Mouse (Mus musculus) yolk sac, embryonic 10.5 days (tissue): ENCODE measurements around the gene Olfr1181.
"Not testable (repeated sequence)": the region's sequence is repeated elsewhere in the genome, so short reads cannot be mapped to it uniquely, and the experiment has no call there.

Experiments
- DNase-seq: peaks from one replicate; pipeline ENCODE4 v3.0.0-alpha.2; 2017; ENCODE audit warnings: low spot score

The Olfr1181 gene

GRCm38 (mm10) chr2:88426071-88426470 lies at the start of gene Olfr1181:
Gene Olfr1181, minus strand, starts transcription at chr2:88426171.
- DNase-seq, result no peak

GRCm38 (mm10) chr2:88454567-88454966 lies 28.6 kb upstream of the Olfr1181 start, which contains the start of gene Olfr1183:
Gene Olfr1183, plus strand, starts transcription at chr2:88454867.
- DNase-seq, result not testable (repeated sequence)

DNA sequence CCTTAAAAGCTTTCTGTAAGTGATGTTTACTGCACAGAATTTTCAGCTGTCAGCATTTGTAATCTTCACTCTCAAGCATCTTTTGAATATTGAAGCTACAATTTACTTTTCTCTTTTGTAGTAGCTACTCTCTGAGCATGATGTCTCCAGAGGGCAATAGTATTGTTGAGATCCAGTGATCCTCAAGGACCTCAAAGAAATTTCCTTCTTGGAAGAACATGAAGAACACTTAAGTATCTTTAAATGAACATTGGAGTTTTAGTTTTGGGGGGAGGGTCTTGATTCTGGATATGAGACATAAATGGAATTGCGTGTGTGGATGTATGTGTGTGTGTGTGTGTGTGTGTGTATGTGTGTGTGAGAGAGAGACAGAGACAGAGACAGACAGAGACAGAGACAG lies 23.1 kb upstream of the Olfr1181 start, which contains the start of gene Gm13757:
Gm13757 (minus strand) TSS at position 101 of the 400 bp plus-strand sequence.
- DNase-seq, result no peak

DNA sequence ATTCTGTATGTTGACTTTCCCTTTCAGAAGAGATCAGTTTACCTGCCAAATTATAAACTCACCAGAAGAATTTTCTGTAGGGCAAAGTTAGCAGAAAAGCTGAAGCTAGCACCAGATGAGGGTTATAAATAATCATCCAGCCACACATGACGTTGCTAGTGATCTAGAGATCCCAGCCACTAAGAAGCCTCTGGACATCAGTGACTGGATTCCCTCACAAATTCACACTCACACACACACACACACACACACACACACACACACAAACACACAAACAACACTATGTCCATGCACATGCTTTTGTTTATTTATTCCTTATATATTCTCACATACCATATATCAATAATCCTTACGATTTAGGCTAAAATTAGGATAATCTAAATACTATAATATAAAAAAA lies 6.9 kb downstream of the Olfr1181 start, which contains the start of gene Olfr1180:
Olfr1180 (minus strand) TSS at position 101 of the 400 bp plus-strand sequence.
- DNase-seq, result no peak

GRCm38 (mm10) chr2:88406353-88406752 lies 19.6 kb downstream of the Olfr1181 start, which contains the start of gene Olfr1179:
Gene Olfr1179, minus strand, starts transcription at chr2:88406453.
- no peak for DNase-seq

DNA sequence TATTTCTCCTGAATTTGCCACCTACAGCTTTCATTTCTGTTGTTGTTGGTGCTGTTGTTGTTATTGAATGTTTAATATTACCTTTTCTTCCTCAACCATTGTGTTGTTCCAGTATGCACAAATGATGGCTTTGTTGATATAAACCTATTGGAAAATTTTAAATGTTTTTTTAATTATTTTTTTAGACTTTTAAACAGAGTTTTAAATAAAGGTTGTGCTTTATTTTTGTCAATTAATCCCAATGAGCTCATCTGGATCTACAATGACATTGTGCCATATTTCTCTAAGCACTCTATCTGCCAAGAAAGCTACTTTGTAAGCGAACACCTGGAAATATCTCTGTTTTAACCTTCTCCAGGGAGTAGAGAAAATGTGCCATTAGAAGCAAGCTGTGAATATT lies 39.2 kb downstream of the Olfr1181 start, which contains the start of gene Olfr1178:
Olfr1178 (plus strand) TSS at position 301 of the 400 bp plus-strand sequence.
- no peak for DNase-seq
